Mouse (Mus musculus): Measurements from ENCODE around the gene Efemp2. TPM values are rescaled to one million over a fixed set of nuclear protein-coding genes. Genes with fewer than 3 reads are reported as not detected.
A peak's percentile ranks its signal among the peaks of the same experiment; 100 is the strongest.

Gene Efemp2
- total RNA-seq, 4 experiments from 2014 or later = 6.5 to 11.2 (median 9.5) TPM

- no peak for DNase-seq (ENCODE audit: low spot score)
Observed at GRCm38 (mm10) chr19:5451766-5452165, 22.0 kb upstream of the Efemp2 start.

GRCm38 (mm10) chr19:5455037-5455436, 18.7 kb upstream of the Efemp2 start:
- DNase-seq (ENCODE audit: low spot score) = no peak

GRCm38 (mm10) chr19:5455568-5455967, 18.2 kb upstream of the Efemp2 start:
- no peak for DNase-seq (ENCODE audit: low spot score)

GRCm38 (mm10) chr19:5456241-5456921, 17.4 kb upstream of the Efemp2 start:
- peak; percentile 74 for DNase-seq (ENCODE audit: low spot score)

GRCm38 (mm10) chr19:5456922-5457745, 16.6 kb upstream of the Efemp2 start:
- DNase-seq (ENCODE audit: low spot score) = peak; percentile 95

GRCm38 (mm10) chr19:5457746-5458442, 15.9 kb upstream of the Efemp2 start, which contains the start of gene Ccdc85b:
TSS of gene Ccdc85b (minus strand) at chr19:5457894.
- DNase-seq (ENCODE audit: low spot score) = no peak

- DNase-seq (ENCODE audit: low spot score) = no peak
Observed at GRCm38 (mm10) chr19:5459019-5459418, 14.7 kb upstream of the Efemp2 start.

GRCm38 (mm10) chr19:5459896-5460295, 13.9 kb upstream of the Efemp2 start:
- DNase-seq (ENCODE audit: low spot score) = no peak

- DNase-seq (ENCODE audit: low spot score) = peak; percentile 86
Observed at GRCm38 (mm10) chr19:5460465-5460911, 13.3 kb upstream of the Efemp2 start, which contains the start of gene Fibp. TSS of gene Fibp (plus strand) at chr19:5460615.

GRCm38 (mm10) chr19:5461411-5461810, 12.3 kb upstream of the Efemp2 start:
- no peak for DNase-seq (ENCODE audit: low spot score)

- DNase-seq (ENCODE audit: low spot score) = no peak
Observed at GRCm38 (mm10) chr19:5463212-5463611, 10.5 kb upstream of the Efemp2 start.

- DNase-seq (ENCODE audit: low spot score) = no peak
Observed at GRCm38 (mm10) chr19:5463791-5464562, 9.8 kb upstream of the Efemp2 start.

GRCm38 (mm10) chr19:5465037-5465436, 8.7 kb upstream of the Efemp2 start:
- no peak for DNase-seq (ENCODE audit: low spot score)

- no peak for DNase-seq (ENCODE audit: low spot score)
Observed at GRCm38 (mm10) chr19:5466916-5467500, 6.7 kb upstream of the Efemp2 start.

GRCm38 (mm10) chr19:5468374-5468773, 5.4 kb upstream of the Efemp2 start, which contains the start of gene Ctsw:
TSS of gene Ctsw (minus strand) at chr19:5468507.
- DNase-seq (ENCODE audit: low spot score) = no peak

GRCm38 (mm10) chr19:5471846-5472245, 1.9 kb upstream of the Efemp2 start:
- no peak for DNase-seq (ENCODE audit: low spot score)

GRCm38 (mm10) chr19:5472857-5473256, 897 bp upstream of the Efemp2 start:
- DNase-seq (ENCODE audit: low spot score) = no peak

- DNase-seq (ENCODE audit: low spot score) = no peak
Observed at GRCm38 (mm10) chr19:5474281-5475068, 721 bp downstream of the Efemp2 start.

GRCm38 (mm10) chr19:5475069-5475714, 1.4 kb downstream of the Efemp2 start:
- no peak for DNase-seq (ENCODE audit: low spot score)

Data from heart, adult 8-10 months (tissue).